ENCODE assay signal across 31 mouse cellular contexts in genomic region chr4:111685951-111686350, GRCm38 (mm10). TPM values are rescaled to one million over a fixed set of nuclear protein-coding genes. Genes with fewer than 3 reads are reported as not detected.
DNase-seq lines count a peak whose midpoint lies in the region; ATAC-seq and TF ChIP-seq lines count a peak whose summit lies in the region.
"Had no signal": no experiment of that assay in that cellular context is flagged by ENCODE, and none has a peak within 500 bp of the region (broad histone marks: within the 10 kb centered on the region; RNA-seq: fewer than 3 reads in every experiment).

No protein-coding gene starts in this region.

- no peak overlapping the region for H3K4me2 ChIP-seq in forebrain, embryonic 12.5 days
- no peak overlapping the region for H3K4me2 ChIP-seq in forebrain, postnatal 0 days (ENCODE audit: low read depth)
- no peak overlapping the region for H3K4me2 ChIP-seq in midbrain, embryonic 16.5 days (ENCODE audit: low read length)
- no peak overlapping the region for H3K4me2 ChIP-seq in midbrain, embryonic 13.5 days (replicated peaks)
- H3K4me2 ChIP-seq in forebrain, embryonic 13.5 days, result no peak overlapping the region
- H3K4me2 ChIP-seq in forebrain, embryonic 16.5 days (ENCODE audit: low read length), result no peak overlapping the region
- H3K4me2 ChIP-seq: embryonic facial prominence, embryonic 13.5 days; heart, embryonic 12.5 days; heart, embryonic 15.5 days; hindbrain, embryonic 14.5 days had no signal

- no peaks in the 10 kb centered on the region for H3K9me3 ChIP-seq in forebrain, embryonic 12.5 days
- H3K9me3 ChIP-seq in forebrain, postnatal 0 days (ENCODE audit: low read length), result no peaks in the 10 kb centered on the region
- no peaks in the 10 kb centered on the region for H3K9me3 ChIP-seq in midbrain, embryonic 16.5 days (replicated peaks; ENCODE audit: control insufficient read depth, low read length, poor library complexity, severe bottlenecking)
- H3K9me3 ChIP-seq in midbrain, embryonic 13.5 days, result no peaks in the 10 kb centered on the region
- no peaks in the 10 kb centered on the region for H3K9me3 ChIP-seq in forebrain, embryonic 13.5 days (replicated peaks)
- H3K9me3 ChIP-seq in forebrain, embryonic 16.5 days (ENCODE audit: control insufficient read depth, low read length), result no peaks in the 10 kb centered on the region
- H3K9me3 ChIP-seq: embryonic facial prominence, embryonic 10.5 days; embryonic facial prominence, embryonic 13.5 days; heart, embryonic 12.5 days; heart, embryonic 15.5 days had no signal

- peak; percentile 74 for ATAC-seq in forebrain, embryonic 12.5 days (ENCODE audit: low FRiP score)
- ATAC-seq in forebrain, postnatal 0 days, result no peak
- ATAC-seq in midbrain, embryonic 16.5 days, result peak; percentile 39; the same call in 1 of the 2 replicates
- no peak for ATAC-seq in midbrain, embryonic 13.5 days
- peak; percentile 75 for ATAC-seq in forebrain, embryonic 13.5 days
- peak; percentile 50 for ATAC-seq in forebrain, embryonic 16.5 days
- ATAC-seq: hindbrain, postnatal 0 days; intestine, postnatal 0 days; Patski had no signal

- H3K9ac ChIP-seq in forebrain, embryonic 12.5 days, result no peak overlapping the region
- no peak overlapping the region for H3K9ac ChIP-seq in forebrain, postnatal 0 days
- no peak overlapping the region for H3K9ac ChIP-seq in midbrain, embryonic 16.5 days (ENCODE audit: low read depth, low read length)
- H3K9ac ChIP-seq in midbrain, embryonic 13.5 days (replicated peaks), result no peak overlapping the region
- H3K9ac ChIP-seq in forebrain, embryonic 13.5 days, result no peak overlapping the region
- no peak overlapping the region for H3K9ac ChIP-seq in forebrain, embryonic 16.5 days (replicated peaks; ENCODE audit: low read depth, low read length)
- H3K9ac ChIP-seq: embryonic facial prominence, embryonic 13.5 days; heart, embryonic 12.5 days; heart, embryonic 15.5 days; hindbrain, embryonic 14.5 days had no signal

- DNase-seq in forebrain, postnatal 0 days, result no peak
- no peak for DNase-seq in gastrocnemius, postnatal 10 days
- DNase-seq: adrenal gland, postnatal 10 days; adrenal gland, postnatal 36 days; B cell, adult 2 months; cerebellum, adult 11-12 months; cerebellum, adult 8-10 months; cerebellum, postnatal 10 days; cerebellum, postnatal 36 days; embryo, embryonic 11 days; gastrocnemius, adult 2 months; gastrocnemius, postnatal 25 days; heart, adult 18-20 months; heart, postnatal 10 days; heart, postnatal 4 days had no signal

- peaks cover 19% of the 10 kb centered on the region for H3K27me3 ChIP-seq in forebrain, embryonic 12.5 days
- peaks cover 23% of the 10 kb centered on the region for H3K27me3 ChIP-seq in forebrain, postnatal 0 days (ENCODE audit: insufficient read depth, low read length)
- no peaks in the 10 kb centered on the region for H3K27me3 ChIP-seq in midbrain, embryonic 16.5 days (ENCODE audit: control insufficient read depth, insufficient read depth, low read depth, low read length)
- no peaks in the 10 kb centered on the region for H3K27me3 ChIP-seq in midbrain, embryonic 13.5 days
- H3K27me3 ChIP-seq in forebrain, embryonic 13.5 days, result peaks cover 35% of the 10 kb centered on the region
- H3K27me3 ChIP-seq in forebrain, embryonic 16.5 days (replicated peaks; ENCODE audit: control insufficient read depth, insufficient read depth, low read length), result peaks cover 17% of the 10 kb centered on the region
- H3K27me3 ChIP-seq: CH12.LX; embryonic facial prominence, embryonic 13.5 days; heart, embryonic 12.5 days; heart, embryonic 15.5 days; Patski had no signal

- no peak for TF ChIP-seq CTCF in forebrain, postnatal 0 days (IDR thresholded peaks at IDR 0.05; ENCODE audit: low read depth)

- 35% methylated on average over 2 of the region's 2 CpGs for WGBS in forebrain, embryonic 12.5 days
- WGBS in forebrain, postnatal 0 days, result 40% methylated on average over 2 of the region's 2 CpGs
- 64% methylated on average over 2 of the region's 2 CpGs for WGBS in midbrain, embryonic 16.5 days
- WGBS in midbrain, embryonic 13.5 days, result 71% methylated on average over 2 of the region's 2 CpGs
- WGBS in forebrain, embryonic 13.5 days, result 23% methylated on average over 2 of the region's 2 CpGs
- WGBS in forebrain, embryonic 16.5 days, result 37% methylated on average over 2 of the region's 2 CpGs

- H3K27ac ChIP-seq in forebrain, embryonic 12.5 days, result no peak overlapping the region
- no peak overlapping the region for H3K27ac ChIP-seq in forebrain, postnatal 0 days (ENCODE audit: low read depth, low read length)
- no peak overlapping the region for H3K27ac ChIP-seq in midbrain, embryonic 16.5 days (ENCODE audit: low read length)
- H3K27ac ChIP-seq in midbrain, embryonic 13.5 days, result no peak overlapping the region
- H3K27ac ChIP-seq in forebrain, embryonic 13.5 days, result no peak overlapping the region
- H3K27ac ChIP-seq in forebrain, embryonic 16.5 days (ENCODE audit: low read length), result no peak overlapping the region
- H3K27ac ChIP-seq: embryonic facial prominence, embryonic 10.5 days; embryonic facial prominence, embryonic 13.5 days; gastrocnemius, adult 2 months; heart, embryonic 15.5 days; hindbrain, embryonic 14.5 days; hindbrain, postnatal 0 days had no signal

- H3K36me3 ChIP-seq in forebrain, embryonic 12.5 days (replicated peaks), result no peaks in the 10 kb centered on the region
- no peaks in the 10 kb centered on the region for H3K36me3 ChIP-seq in forebrain, postnatal 0 days (ENCODE audit: insufficient read depth)
- no peaks in the 10 kb centered on the region for H3K36me3 ChIP-seq in midbrain, embryonic 16.5 days (ENCODE audit: control insufficient read depth, insufficient read depth, low read length)
- no peaks in the 10 kb centered on the region for H3K36me3 ChIP-seq in midbrain, embryonic 13.5 days
- no peaks in the 10 kb centered on the region for H3K36me3 ChIP-seq in forebrain, embryonic 13.5 days (ENCODE audit: poor library complexity, severe bottlenecking)
- H3K36me3 ChIP-seq in forebrain, embryonic 16.5 days (ENCODE audit: control insufficient read depth, insufficient read depth), result no peaks in the 10 kb centered on the region
- H3K36me3 ChIP-seq: embryonic facial prominence, embryonic 10.5 days; embryonic facial prominence, embryonic 13.5 days; G1E; heart, embryonic 12.5 days; heart, embryonic 15.5 days had no signal

- no peak overlapping the region for H3K4me3 ChIP-seq in forebrain, embryonic 12.5 days (replicated peaks)
- no peak overlapping the region for H3K4me3 ChIP-seq in forebrain, postnatal 0 days (ENCODE audit: low read depth, low read length)
- H3K4me3 ChIP-seq in midbrain, embryonic 16.5 days (ENCODE audit: low read depth, low read length), result no peak overlapping the region
- H3K4me3 ChIP-seq in midbrain, embryonic 13.5 days (replicated peaks), result no peak overlapping the region
- H3K4me3 ChIP-seq in forebrain, embryonic 13.5 days, result no peak overlapping the region
- no peak overlapping the region for H3K4me3 ChIP-seq in forebrain, embryonic 16.5 days (replicated peaks; ENCODE audit: low read length)
- H3K4me3 ChIP-seq: embryonic facial prominence, embryonic 10.5 days; embryonic facial prominence, embryonic 13.5 days; erythroblast, embryonic 14.5 days; gastrocnemius, adult 2 months; heart, embryonic 12.5 days; heart, embryonic 15.5 days had no signal

- peaks cover 19% of the 10 kb centered on the region for H3K4me1 ChIP-seq in forebrain, embryonic 12.5 days
- H3K4me1 ChIP-seq in forebrain, postnatal 0 days (ENCODE audit: insufficient read depth), result no peaks in the 10 kb centered on the region
- H3K4me1 ChIP-seq in midbrain, embryonic 16.5 days (ENCODE audit: control insufficient read depth, insufficient read depth, low read length), result peaks cover 5% of the 10 kb centered on the region; the same call in 1 of the 2 replicates
- peaks cover 8% of the 10 kb centered on the region for H3K4me1 ChIP-seq in midbrain, embryonic 13.5 days (replicated peaks)
- peaks cover 25% of the 10 kb centered on the region for H3K4me1 ChIP-seq in forebrain, embryonic 13.5 days
- H3K4me1 ChIP-seq in forebrain, embryonic 16.5 days (replicated peaks; ENCODE audit: control insufficient read depth, insufficient read depth, low read length), result peaks cover 16% of the 10 kb centered on the region
- H3K4me1 ChIP-seq: embryonic facial prominence, embryonic 10.5 days had no signal

RNA-seq across cellular contexts. Expression of gene Spata6, which starts 33.8 kb away (rescaled TPM):
- 17.6 and 18.2 TPM in 2 replicates for polyA plus RNA-seq in forebrain, embryonic 12.5 days (2016; fragmentation: Nextera tagmentation; extraction: Ambion mirVana)
- total RNA-seq in forebrain, postnatal 0 days (2014; rRNA removed), result 7.3 and 20.0 TPM in 2 replicates
- polyA plus RNA-seq in forebrain, postnatal 0 days (2015; fragmentation: Nextera tagmentation; extraction: Ambion mirVana), result 8.0 and 12.9 TPM in 2 replicates
- 14.5 and 14.9 TPM in 2 replicates for polyA plus RNA-seq in midbrain, embryonic 16.5 days (2015; fragmentation: Nextera tagmentation; extraction: Ambion mirVana)
- 16.1 and 19.2 TPM in 2 replicates for polyA plus RNA-seq in midbrain, embryonic 13.5 days (2015; fragmentation: Nextera tagmentation; extraction: Ambion mirVana)
- 11.3 and 12.5 TPM in 2 replicates for polyA plus RNA-seq in forebrain, embryonic 13.5 days (2015; fragmentation: Nextera tagmentation; extraction: Ambion mirVana)
- polyA plus RNA-seq in forebrain, embryonic 16.5 days (2015; fragmentation: Nextera tagmentation; extraction: Ambion mirVana), result 7.5 and 10.8 TPM in 2 replicates
- total RNA-seq in gastrocnemius, postnatal 10 days (2021), result 10 to 100 TPM; 10.6 to 15.8 TPM
- polyA plus RNA-seq: G1E had no signal

Comparison
In these comparisons a context has a peak if more than half of its experiments do, and no peak if none do; other contexts are left out.
1. ATAC-seq: peak in forebrain, embryonic 12.5 days (single experiment), midbrain, embryonic 16.5 days (single experiment), forebrain, embryonic 13.5 days (single experiment) and forebrain, embryonic 16.5 days (single experiment); none in forebrain, postnatal 0 days (single experiment) and midbrain, embryonic 13.5 days (single experiment).